Mouse (Mus musculus) gastrocnemius, postnatal 25 days (tissue): ENCODE data around the gene Dcaf1. TPM values are rescaled to one million over a fixed set of nuclear protein-coding genes. Genes with fewer than 3 reads are reported as not detected.

ENCODE experiments used
- DNase-seq: peaks from one replicate; pipeline ENCODE4 v3.0.0; 2022
- long read RNA-seq, 2 experiments: library from polyadenylated mRNA; stranded (forward); transcript quantifications; one replicate each; pipeline ENCODE4 v2.0.0; 2021
- total RNA-seq, 2 experiments: library from RNA; stranded (reverse); gene quantifications; 1 replicate in 1 of 2; 2 replicates in 1 of 2; pipeline ENCODE4 v1.2.3; 2021

Gene Dcaf1
- total RNA-seq, result 10 to 100 TPM; 14.2 to 15.8 TPM
- long read RNA-seq, experiment 1, partial matches to known transcripts, result 3 of 5 reads
- long read RNA-seq, experiment 1, other reads (novel, unspliced or antisense), result 2 of 5 reads
- long read RNA-seq, experiment 2, partial matches to known transcripts, result 2 of 8 reads
- long read RNA-seq, experiment 2, other reads (novel, unspliced or antisense), result 6 of 8 reads

- DNase-seq, result peak; percentile 93
Observed at GRCm38 (mm10) chr9:106821618-106822380, at the start of gene Dcaf1. TSS of gene Dcaf1 (plus strand) at chr9:106821874.

- no peak for DNase-seq
Observed at GRCm38 (mm10) chr9:106776116-106776515, 45.6 kb upstream of the Dcaf1 start.

GRCm38 (mm10) chr9:106777423-106777822 lies 44.3 kb upstream of the Dcaf1 start:
- no peak for DNase-seq

GRCm38 (mm10) chr9:106778319-106778718 lies 43.4 kb upstream of the Dcaf1 start:
- DNase-seq, result no peak

GRCm38 (mm10) chr9:106780086-106780485 lies 41.6 kb upstream of the Dcaf1 start:
- DNase-seq, result no peak

- no peak for DNase-seq
Observed at GRCm38 (mm10) chr9:106783554-106783953, 38.1 kb upstream of the Dcaf1 start.

GRCm38 (mm10) chr9:106785206-106785605 lies 36.5 kb upstream of the Dcaf1 start:
- no peak for DNase-seq

GRCm38 (mm10) chr9:106787979-106788811 lies 33.5 kb upstream of the Dcaf1 start:
- no peak for DNase-seq

- DNase-seq, result peak; percentile 83
Observed at GRCm38 (mm10) chr9:106788812-106789321, 32.8 kb upstream of the Dcaf1 start, which contains the start of gene Rad54l2. TSS of gene Rad54l2 (minus strand) at chr9:106789194.

- DNase-seq, result no peak
Observed at GRCm38 (mm10) chr9:106789363-106789762, 32.3 kb upstream of the Dcaf1 start.

- no peak for DNase-seq
Observed at GRCm38 (mm10) chr9:106790831-106791230, 30.8 kb upstream of the Dcaf1 start.

GRCm38 (mm10) chr9:106806503-106806902 lies 15.2 kb upstream of the Dcaf1 start:
- DNase-seq, result no peak

GRCm38 (mm10) chr9:106818191-106818590 lies 3.5 kb upstream of the Dcaf1 start:
- no peak for DNase-seq

GRCm38 (mm10) chr9:106819201-106819600 lies 2.5 kb upstream of the Dcaf1 start:
- no peak for DNase-seq

- no peak for DNase-seq
Observed at GRCm38 (mm10) chr9:106821050-106821617, 540 bp upstream of the Dcaf1 start.

- peak; percentile 80 for DNase-seq
Observed at GRCm38 (mm10) chr9:106822381-106823104, 869 bp downstream of the Dcaf1 start.

- DNase-seq, result no peak
Observed at GRCm38 (mm10) chr9:106840569-106840968, 18.9 kb downstream of the Dcaf1 start.

- DNase-seq, result no peak
Observed at GRCm38 (mm10) chr9:106842800-106843199, 21.1 kb downstream of the Dcaf1 start.

GRCm38 (mm10) chr9:106856664-106857063 lies 35.0 kb downstream of the Dcaf1 start:
- no peak for DNase-seq

GRCm38 (mm10) chr9:106858036-106858435 lies 36.4 kb downstream of the Dcaf1 start:
- no peak for DNase-seq

GRCm38 (mm10) chr9:106874216-106874615 lies 52.5 kb downstream of the Dcaf1 start:
- no peak for DNase-seq

- no peak for DNase-seq
Observed at GRCm38 (mm10) chr9:106876666-106877065, 55.0 kb downstream of the Dcaf1 start.
